Mouse (Mus musculus) leukemia stem cell, adult 10-12 weeks (primary cell): ENCODE results near the gene S1pr1. TPM values are rescaled to one million over a fixed set of nuclear protein-coding genes. Genes with fewer than 3 reads are reported as not detected.

ENCODE experiments used
- polyA plus RNA-seq: library from polyadenylated mRNA; stranded (reverse); fragments of >175 nt; gene quantifications from 2 replicates; pipeline ENCODE4 v1.2.3, GENCODE M21; 2012; ENCODE audit warnings: low replicate concordance

Gene S1pr1
- polyA plus RNA-seq: 2.1 and 4.8 TPM in 2 replicates

GRCm38 (mm10) chr3:115714671-115715651, at the start of gene S1pr1:
TSS of gene S1pr1 (minus strand) at chr3:115715072.

Other genes with a start within 250 kb of the S1pr1 start
- gene Dph5, start 172.8 kb upstream of the S1pr1 start, polyA plus RNA-seq: 0.69 and 0.93 TPM in 2 replicates